Mouse (Mus musculus) cerebellum, postnatal 4 days (tissue): ENCODE data around the gene Tnk2.

Experiments used
- DNase-seq, 2 experiments: peaks; one replicate each; pipeline ENCODE4 v3.0.0; 2022; ENCODE audit warnings: low spot score in 2 of 2, mixed read lengths in 1 of 2

Tnk2 gene

GRCm38 (mm10) chr16:32643661-32644061 lies at the start of gene Tnk2:
Gene Tnk2, plus strand, starts transcription at chr16:32643874.
- DNase-seq = peak; percentile 66 to 86

DNA sequence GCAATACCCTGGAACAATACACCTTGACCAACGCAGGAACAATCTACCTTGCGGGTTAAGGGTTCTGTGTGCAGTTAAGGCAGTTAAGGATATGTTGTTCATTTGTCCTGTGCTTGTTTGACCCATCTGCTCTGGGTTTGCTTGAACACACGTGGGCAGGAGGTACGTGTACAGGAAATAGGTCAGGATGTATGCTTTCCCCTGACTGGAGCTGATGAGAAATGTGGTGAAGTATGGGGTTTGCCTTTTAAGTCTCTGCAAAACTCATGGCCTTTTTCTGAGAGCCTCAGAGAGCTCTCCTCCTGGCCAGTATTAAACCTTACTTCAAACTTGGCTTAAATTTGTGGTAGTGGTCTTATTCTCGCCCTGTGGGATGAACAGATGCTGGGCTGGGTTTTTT lies 49.8 kb upstream of the Tnk2 start:
- no peak for DNase-seq

DNA sequence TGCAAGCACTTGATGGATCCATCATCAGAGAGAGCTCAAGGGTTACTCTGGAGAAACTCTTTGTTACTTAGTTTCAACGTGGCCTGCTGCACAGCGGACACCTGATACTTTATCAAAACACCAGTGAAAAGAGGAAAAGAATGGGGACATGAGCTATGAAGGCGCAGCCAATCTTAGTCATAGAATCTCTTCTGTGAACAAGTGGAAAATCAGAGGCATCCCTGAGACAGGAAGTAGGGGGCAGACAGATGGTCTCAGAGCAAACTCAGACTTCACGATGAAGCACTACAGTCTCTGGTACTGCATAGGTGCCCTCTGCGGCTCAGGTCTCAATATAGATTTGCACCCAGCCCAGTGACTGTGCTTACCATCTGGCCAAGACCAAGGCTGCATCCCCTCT lies 49.0 kb upstream of the Tnk2 start:
- no peak for DNase-seq

GRCm38 (mm10) chr16:32595142-32595855 lies 48.4 kb upstream of the Tnk2 start:
- DNase-seq = no peak

DNA sequence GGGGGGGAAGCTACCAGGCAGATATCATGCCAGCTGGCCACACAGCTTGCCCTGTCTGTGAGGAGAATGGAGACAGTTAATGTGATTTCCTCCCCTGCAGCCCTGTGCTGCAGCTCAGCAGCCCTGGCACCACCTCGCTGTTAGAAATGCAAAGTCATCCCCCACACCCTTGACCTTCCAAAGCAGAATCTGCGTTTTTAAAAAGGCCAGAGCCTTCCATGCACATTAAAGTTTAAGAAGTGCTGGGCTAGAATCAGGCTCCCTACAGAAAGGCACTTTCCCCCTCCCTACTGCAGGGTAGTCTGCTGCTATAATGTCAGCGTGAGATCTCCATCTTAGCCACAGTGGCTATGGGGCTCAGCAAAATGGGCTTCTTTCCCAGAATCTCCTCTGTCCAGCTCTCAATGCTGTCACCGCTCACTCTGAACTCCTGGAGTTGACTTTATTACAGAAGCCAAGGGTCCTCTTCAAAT lies 45.7 kb upstream of the Tnk2 start:
- DNase-seq = peak in 1 of 2 experiments; percentile 32

GRCm38 (mm10) chr16:32599151-32599550 lies 44.5 kb upstream of the Tnk2 start:
- no peak for DNase-seq

- DNase-seq = no peak
Observed at GRCm38 (mm10) chr16:32602193-32602685, 41.4 kb upstream of the Tnk2 start.

DNA sequence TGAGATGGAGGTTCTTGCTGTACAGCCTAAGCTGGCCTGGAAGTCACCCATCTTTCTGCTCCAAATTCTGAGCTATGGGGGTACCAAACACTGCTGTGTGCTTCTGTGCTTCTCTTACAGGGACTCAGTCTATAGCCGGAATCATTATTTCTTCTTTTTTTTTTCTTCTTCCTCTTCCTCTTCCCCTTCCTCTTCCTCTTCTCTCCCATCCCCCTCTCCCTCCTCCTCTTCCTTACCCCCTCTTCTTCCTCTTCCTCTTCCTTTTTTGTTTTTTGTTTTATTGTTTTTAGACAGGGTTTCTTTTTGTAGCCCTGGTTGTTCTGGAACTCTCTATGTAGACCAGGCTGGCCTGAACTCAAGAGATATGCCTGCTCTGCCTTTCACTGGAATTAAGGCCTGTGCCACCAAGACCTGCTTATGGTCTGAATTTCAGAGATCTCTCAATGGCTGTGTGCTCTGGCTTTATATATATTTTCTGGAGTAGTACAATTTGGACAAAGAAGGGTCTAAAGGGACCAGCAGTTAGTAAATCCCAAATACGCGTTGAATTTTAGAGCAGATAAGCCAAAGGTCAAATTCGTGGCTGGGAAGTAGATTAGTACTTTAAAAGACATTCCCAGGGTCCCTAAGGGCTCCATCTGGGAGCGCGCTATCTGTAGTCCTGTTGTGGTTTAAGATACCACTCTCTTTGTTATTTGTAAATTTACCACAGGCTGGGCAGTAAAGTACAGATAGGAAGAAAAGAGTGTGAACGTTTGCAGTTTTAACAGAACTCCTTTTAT lies 35.9 kb upstream of the Tnk2 start:
- DNase-seq = no peak

DNA sequence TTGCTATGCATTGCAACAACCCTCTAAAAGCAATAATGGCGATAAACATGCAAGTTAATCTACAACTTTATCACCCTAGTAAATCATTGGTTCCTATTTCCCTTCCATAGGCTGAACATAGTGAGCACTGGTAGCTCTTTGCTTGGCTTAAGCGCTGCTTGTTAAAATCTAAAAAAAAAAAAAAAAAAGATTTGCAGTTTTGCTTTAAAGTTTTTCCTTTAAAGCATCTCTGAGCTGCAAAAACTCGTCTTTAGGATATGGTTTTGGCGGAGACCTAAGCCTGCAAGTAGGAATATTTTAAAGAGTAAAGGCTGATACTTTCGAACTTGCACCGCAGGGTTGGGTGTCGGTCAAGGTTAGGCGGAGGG lies 35.3 kb upstream of the Tnk2 start:
- no peak for DNase-seq

DNA sequence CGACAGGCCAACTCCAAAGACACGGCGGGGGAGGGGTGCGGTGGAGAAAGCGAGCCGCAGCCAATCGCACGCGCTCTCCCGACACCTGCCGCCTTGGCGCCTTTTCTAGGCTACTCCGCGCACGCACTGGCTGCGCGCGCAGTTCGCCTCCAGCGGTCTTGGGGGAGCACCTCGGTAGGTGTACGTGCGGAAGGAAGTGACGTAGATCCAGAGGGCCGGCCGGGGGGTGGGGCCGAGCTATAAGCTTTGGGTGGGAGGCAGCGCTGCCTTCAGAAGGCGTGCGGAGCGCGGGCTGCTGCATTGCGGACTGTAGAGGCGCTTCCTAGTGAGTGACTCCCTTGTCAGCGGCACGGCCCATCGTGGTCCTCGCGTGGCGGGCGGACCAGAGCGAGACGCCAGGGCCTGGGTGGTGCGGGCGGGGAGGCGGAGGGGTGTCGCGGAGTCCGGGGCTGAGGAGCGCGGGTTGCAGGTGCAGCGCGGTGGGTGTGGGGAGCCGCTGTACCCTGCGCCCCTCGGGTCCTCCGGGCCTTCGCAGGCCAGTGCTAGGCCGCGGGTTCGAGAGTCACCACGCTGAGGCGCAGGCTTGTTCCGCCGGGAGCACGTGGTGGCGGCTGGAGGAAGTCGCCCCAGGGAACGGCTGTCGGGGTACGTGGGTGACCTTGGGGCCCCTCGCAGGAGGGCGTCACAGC lies 34.8 kb upstream of the Tnk2 start, which contains the start of gene Tfrc:
Gene Tfrc (plus strand): TSS at position 209 of the 689 bp plus-strand sequence.
- DNase-seq = peak; percentile 86 to 96

DNA sequence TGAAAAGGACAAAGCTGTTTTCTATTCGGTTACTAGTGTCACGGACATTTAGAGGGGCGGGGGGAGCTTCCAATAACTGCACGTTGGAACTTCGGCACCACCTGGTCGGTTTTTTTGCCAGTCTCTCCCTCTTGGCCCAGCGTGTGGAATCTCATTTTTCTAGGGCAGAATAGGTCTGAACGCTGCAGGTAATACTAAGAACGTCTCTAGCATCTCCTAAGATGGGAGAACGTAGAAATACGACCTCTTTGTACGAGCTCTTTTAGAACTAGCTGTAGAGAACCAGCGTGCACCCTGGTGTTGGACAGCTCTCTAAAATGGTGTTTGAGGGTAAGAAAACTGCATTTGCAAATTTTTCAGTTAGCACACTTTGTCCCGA lies 34.3 kb upstream of the Tnk2 start:
- DNase-seq = no peak

DNA sequence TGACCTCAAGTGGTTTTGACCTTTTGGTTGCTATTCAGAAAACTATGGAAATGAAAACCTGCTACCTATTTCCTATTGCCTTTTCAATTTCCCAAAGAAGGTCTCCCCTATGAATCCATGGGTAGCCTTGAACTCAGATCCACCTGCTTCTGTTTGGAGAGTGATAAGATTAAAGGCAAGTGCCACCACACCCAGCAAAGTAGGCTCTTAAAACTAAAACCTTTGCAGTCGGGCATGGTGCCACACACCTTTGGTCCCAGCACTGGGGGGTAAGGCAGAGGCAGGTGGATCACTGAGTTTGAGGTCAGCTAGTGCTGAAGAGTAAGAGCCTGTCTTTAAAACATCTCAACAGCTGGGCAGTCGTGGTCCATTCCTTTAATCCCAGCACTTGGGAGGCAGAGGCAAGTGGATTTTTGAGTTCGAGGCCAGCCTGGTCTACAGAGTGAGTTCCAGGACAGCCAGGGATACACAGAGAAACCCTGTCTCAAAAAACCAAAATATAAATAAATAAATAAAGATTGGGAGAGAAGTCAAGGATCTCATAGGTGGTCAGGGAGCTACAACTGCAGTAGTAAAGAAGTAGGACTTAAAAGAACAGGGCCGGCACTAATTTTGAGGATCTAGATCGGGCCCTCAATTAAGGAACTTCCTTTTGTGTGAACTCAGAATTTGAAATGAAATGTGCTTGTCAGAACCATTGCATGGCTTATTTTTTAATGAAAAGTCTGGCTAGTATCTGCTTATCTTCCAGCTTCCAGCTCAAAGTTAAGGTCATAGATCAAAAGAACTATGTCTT lies 33.0 kb upstream of the Tnk2 start:
- DNase-seq = no peak

GRCm38 (mm10) chr16:32612052-32612451 lies 31.6 kb upstream of the Tnk2 start:
- DNase-seq = no peak

GRCm38 (mm10) chr16:32613269-32613834 lies 30.3 kb upstream of the Tnk2 start:
- no peak for DNase-seq

DNA sequence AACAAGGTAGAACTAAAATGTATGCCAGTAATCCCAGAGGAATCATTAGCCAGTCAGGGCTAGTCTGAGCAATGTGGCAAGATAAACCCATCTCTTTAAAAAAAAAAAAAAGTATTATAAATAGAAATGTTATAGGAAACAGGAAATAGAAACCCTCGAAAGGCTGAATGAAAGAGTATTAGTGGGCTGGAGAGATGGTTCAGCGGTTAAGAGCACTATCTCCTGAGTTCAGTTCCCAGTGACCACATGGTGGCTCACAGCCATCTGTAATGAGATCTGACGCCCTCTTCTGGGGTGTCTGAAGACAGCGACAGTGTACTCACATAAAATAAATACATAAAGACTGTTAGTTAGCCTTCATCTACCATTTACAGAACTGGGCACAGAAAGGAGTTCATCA lies 29.6 kb upstream of the Tnk2 start:
- no peak for DNase-seq

- DNase-seq = no peak
Observed at GRCm38 (mm10) chr16:32618946-32619345, 24.7 kb upstream of the Tnk2 start.

DNA sequence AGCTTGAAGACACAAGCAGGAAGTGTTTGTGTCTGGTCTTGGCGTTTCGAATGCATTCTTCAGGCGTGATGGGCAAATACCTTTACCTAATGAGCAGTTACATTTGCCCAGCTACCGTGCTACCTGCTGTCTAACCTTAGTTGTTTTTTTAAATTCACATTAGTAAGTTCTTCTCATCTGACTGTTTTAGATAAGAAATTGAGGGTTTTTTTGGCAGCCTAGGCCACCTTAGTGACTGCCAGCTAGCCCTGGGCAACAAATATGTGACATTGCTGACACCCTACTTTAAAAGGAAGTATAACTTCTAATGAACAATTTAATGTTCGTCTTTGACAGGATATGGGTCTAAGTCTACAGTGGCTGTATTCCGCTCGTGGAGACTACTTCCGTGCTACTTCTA lies 15.5 kb upstream of the Tnk2 start:
- no peak for DNase-seq

GRCm38 (mm10) chr16:32632328-32632824 lies 11.3 kb upstream of the Tnk2 start:
- DNase-seq = no peak

- DNase-seq = no peak
Observed at GRCm38 (mm10) chr16:32633486-32634012, 10.1 kb upstream of the Tnk2 start.

DNA sequence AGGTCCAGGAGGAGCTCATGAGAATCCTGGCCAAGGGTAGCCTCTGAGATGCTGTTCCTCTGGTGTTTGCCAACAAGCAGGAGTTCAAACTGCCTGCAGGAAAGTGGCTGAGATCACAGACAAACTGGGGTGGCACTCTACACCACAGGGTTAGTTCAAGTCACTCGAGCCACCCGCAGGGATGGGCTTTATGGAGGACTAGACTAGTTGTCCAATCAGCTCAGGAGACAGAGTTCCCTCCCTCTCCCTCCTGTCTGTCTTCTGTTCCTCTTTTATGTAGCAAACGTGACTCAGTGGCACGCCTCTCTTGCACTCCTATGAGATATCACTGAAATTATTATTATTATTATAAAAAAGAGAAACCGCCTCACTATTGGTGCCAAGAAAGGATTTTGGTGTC lies 9.5 kb upstream of the Tnk2 start:
- no peak for DNase-seq

DNA sequence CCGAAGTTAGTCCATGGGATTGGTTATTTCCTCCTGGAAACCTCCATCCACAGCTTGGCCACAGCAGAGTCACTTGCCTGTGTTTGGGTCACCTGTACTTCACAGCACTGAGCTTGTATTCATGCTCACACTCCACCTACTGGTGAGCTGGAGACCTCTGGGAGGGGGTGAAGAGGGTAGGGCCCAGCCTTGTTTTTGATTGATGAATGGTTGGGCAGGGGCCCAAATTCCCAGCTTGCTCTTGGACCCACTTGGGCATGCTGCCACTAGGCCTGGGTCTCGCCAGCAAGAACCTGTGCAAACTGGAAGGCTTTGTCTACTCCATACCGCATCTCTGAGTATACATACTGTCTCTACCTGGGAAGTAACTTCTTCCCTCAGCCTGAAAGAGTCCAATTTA lies 8.4 kb upstream of the Tnk2 start:
- DNase-seq = no peak
